Mouse (Mus musculus): Measurements from ENCODE around the gene Lyst. TPM values are rescaled to one million over a fixed set of nuclear protein-coding genes. Genes with fewer than 3 reads are reported as not detected.

The Lyst gene
- polyA plus RNA-seq, 1 experiment = 1.7 TPM

GRCm38 (mm10) chr13:13558251-13558650, 31.9 kb upstream of the Lyst start:
- Histone ChIP-seq H3K79me2 (ENCODE audit: control insufficient read depth, insufficient read depth) (no peaks in the 10 kb centered on the region), H3K36me3 (ENCODE audit: control insufficient read depth, insufficient read depth) (no peaks in the 10 kb centered on the region)
- no peak for TF ChIP-seq USF1 (IDR thresholded peaks at IDR 0.05; ENCODE audit: low read depth)
- TF ChIP-seq MAX (IDR thresholded peaks at IDR 0.05) = no peak
- TF ChIP-seq MYOG (IDR thresholded peaks at IDR 0.05; ENCODE audit: control insufficient read depth, extremely low read depth, insufficient read length) = no peak
- TF ChIP-seq CTCF (IDR thresholded peaks at IDR 0.05; ENCODE audit: control insufficient read depth, insufficient read depth, insufficient read length) = no peak
- TF ChIP-seq CEBPB (IDR thresholded peaks at IDR 0.05; ENCODE audit: low read depth) = no peak
- no peak for TF ChIP-seq FOSL1 (IDR thresholded peaks at IDR 0.05; ENCODE audit: insufficient read depth, low read length, poor library complexity, severe bottlenecking)
- TF ChIP-seq MYOD1 (IDR thresholded peaks at IDR 0.05; ENCODE audit: control insufficient read depth, insufficient read length, low read depth) = no peak

GRCm38 (mm10) chr13:13558900-13559299, 31.3 kb upstream of the Lyst start:
- H3ac ChIP-seq (ENCODE audit: control insufficient read depth, insufficient read length, low read depth) = no peak overlapping the region
- H3K36me3 ChIP-seq (ENCODE audit: control insufficient read depth, insufficient read depth) = no peaks in the 10 kb centered on the region
- TF ChIP-seq USF1 (IDR thresholded peaks at IDR 0.05; ENCODE audit: low read depth) (no peak), CEBPB (IDR thresholded peaks at IDR 0.05; ENCODE audit: low read depth) (no peak), MYOD1 (IDR thresholded peaks at IDR 0.05; ENCODE audit: control insufficient read depth, insufficient read length, low read depth) (no peak), FOSL1 (IDR thresholded peaks at IDR 0.05; ENCODE audit: insufficient read depth, low read length, poor library complexity, severe bottlenecking) (no peak), MAX (IDR thresholded peaks at IDR 0.05) (no peak), MYOG (IDR thresholded peaks at IDR 0.05; ENCODE audit: control insufficient read depth, extremely low read depth, insufficient read length) (no peak), CTCF (IDR thresholded peaks at IDR 0.05; ENCODE audit: control insufficient read depth, insufficient read depth, insufficient read length) (no peak)
- no peaks in the 10 kb centered on the region for H3K79me3 ChIP-seq (ENCODE audit: low read depth)
- H3K79me2 ChIP-seq (ENCODE audit: control insufficient read depth, insufficient read depth) = no peaks in the 10 kb centered on the region
- H3K27me3 ChIP-seq (ENCODE audit: control insufficient read depth, insufficient read depth, insufficient read length) = no peaks in the 10 kb centered on the region
- H3K4me3 ChIP-seq (ENCODE audit: insufficient read depth, poor library complexity, severe bottlenecking) = no peak overlapping the region

More at GRCm38 (mm10) chr13:13558251-13558650, 31.9 kb upstream of the Lyst start:
- Histone ChIP-seq H3K27me3 (ENCODE audit: control insufficient read depth, insufficient read depth, insufficient read length) (no peaks in the 10 kb centered on the region), H3K79me3 (ENCODE audit: low read depth) (no peaks in the 10 kb centered on the region), H3K4me3 (ENCODE audit: insufficient read depth, poor library complexity, severe bottlenecking) (no peak overlapping the region), H3ac (ENCODE audit: control insufficient read depth, insufficient read length, low read depth) (no peak overlapping the region)

- Histone ChIP-seq H3K4me3 (ENCODE audit: insufficient read depth, poor library complexity, severe bottlenecking) (no peak overlapping the region), H3K79me2 (ENCODE audit: control insufficient read depth, insufficient read depth) (no peaks in the 10 kb centered on the region), H3K36me3 (ENCODE audit: control insufficient read depth, insufficient read depth) (no peaks in the 10 kb centered on the region), H3K79me3 (ENCODE audit: low read depth) (no peaks in the 10 kb centered on the region), H3K27me3 (ENCODE audit: control insufficient read depth, insufficient read depth, insufficient read length) (no peaks in the 10 kb centered on the region), H3ac (ENCODE audit: control insufficient read depth, insufficient read length, low read depth) (no peak overlapping the region)
- no peak for TF ChIP-seq FOSL1 (IDR thresholded peaks at IDR 0.05; ENCODE audit: insufficient read depth, low read length, poor library complexity, severe bottlenecking)
- TF ChIP-seq CTCF (IDR thresholded peaks at IDR 0.05; ENCODE audit: control insufficient read depth, insufficient read depth, insufficient read length) = no peak
- TF ChIP-seq CEBPB (IDR thresholded peaks at IDR 0.05; ENCODE audit: low read depth) = no peak
- TF ChIP-seq MYOD1 (IDR thresholded peaks at IDR 0.05; ENCODE audit: control insufficient read depth, insufficient read length, low read depth) = no peak
- TF ChIP-seq USF1 (IDR thresholded peaks at IDR 0.05; ENCODE audit: low read depth) = no peak
- TF ChIP-seq MYOG (IDR thresholded peaks at IDR 0.05; ENCODE audit: control insufficient read depth, extremely low read depth, insufficient read length) = no peak
- TF ChIP-seq MAX (IDR thresholded peaks at IDR 0.05) = no peak
These were observed 27.6 kb upstream of the Lyst start for GRCm38 (mm10) chr13:13562571-13562970.

- TF ChIP-seq MAX (IDR thresholded peaks at IDR 0.05) = no peak
- no peak for TF ChIP-seq MYOD1 (IDR thresholded peaks at IDR 0.05; ENCODE audit: control insufficient read depth, insufficient read length, low read depth)
- TF ChIP-seq FOSL1 (IDR thresholded peaks at IDR 0.05; ENCODE audit: insufficient read depth, low read length, poor library complexity, severe bottlenecking) = no peak
- TF ChIP-seq CEBPB (IDR thresholded peaks at IDR 0.05; ENCODE audit: low read depth) = no peak
- TF ChIP-seq CTCF (IDR thresholded peaks at IDR 0.05; ENCODE audit: control insufficient read depth, insufficient read depth, insufficient read length) = no peak
- TF ChIP-seq USF1 (IDR thresholded peaks at IDR 0.05; ENCODE audit: low read depth) = no peak
- no peak for TF ChIP-seq MYOG (IDR thresholded peaks at IDR 0.05; ENCODE audit: control insufficient read depth, extremely low read depth, insufficient read length)
- no peaks in the 10 kb centered on the region for H3K79me2 ChIP-seq (ENCODE audit: control insufficient read depth, insufficient read depth)
- no peak overlapping the region for H3K4me3 ChIP-seq (ENCODE audit: insufficient read depth, poor library complexity, severe bottlenecking)
- H3K79me3 ChIP-seq (ENCODE audit: low read depth) = no peaks in the 10 kb centered on the region
- no peaks in the 10 kb centered on the region for H3K27me3 ChIP-seq (ENCODE audit: control insufficient read depth, insufficient read depth, insufficient read length)
- H3ac ChIP-seq (ENCODE audit: control insufficient read depth, insufficient read length, low read depth) = no peak overlapping the region
- H3K36me3 ChIP-seq (ENCODE audit: control insufficient read depth, insufficient read depth) = no peaks in the 10 kb centered on the region
These were observed 26.1 kb upstream of the Lyst start for GRCm38 (mm10) chr13:13564116-13564515.

- Histone ChIP-seq H3K79me2 (ENCODE audit: control insufficient read depth, insufficient read depth) (no peaks in the 10 kb centered on the region), H3K4me3 (ENCODE audit: insufficient read depth, poor library complexity, severe bottlenecking) (no peak overlapping the region), H3K79me3 (ENCODE audit: low read depth) (no peaks in the 10 kb centered on the region), H3K36me3 (ENCODE audit: control insufficient read depth, insufficient read depth) (no peaks in the 10 kb centered on the region), H3ac (ENCODE audit: control insufficient read depth, insufficient read length, low read depth) (no peak overlapping the region), H3K27me3 (ENCODE audit: control insufficient read depth, insufficient read depth, insufficient read length) (no peaks in the 10 kb centered on the region)
- TF ChIP-seq MAX (IDR thresholded peaks at IDR 0.05) (no peak), CTCF (IDR thresholded peaks at IDR 0.05; ENCODE audit: control insufficient read depth, insufficient read depth, insufficient read length) (no peak), MYOD1 (IDR thresholded peaks at IDR 0.05; ENCODE audit: control insufficient read depth, insufficient read length, low read depth) (no peak), CEBPB (IDR thresholded peaks at IDR 0.05; ENCODE audit: low read depth) (no peak)
These were observed 25.7 kb upstream of the Lyst start for GRCm38 (mm10) chr13:13564541-13564940.

GRCm38 (mm10) chr13:13567640-13568039, 22.6 kb upstream of the Lyst start:
- TF ChIP-seq MYOG (IDR thresholded peaks at IDR 0.05; ENCODE audit: control insufficient read depth, extremely low read depth, insufficient read length) = no peak
- no peak for TF ChIP-seq FOSL1 (IDR thresholded peaks at IDR 0.05; ENCODE audit: insufficient read depth, low read length, poor library complexity, severe bottlenecking)
- TF ChIP-seq CTCF (IDR thresholded peaks at IDR 0.05; ENCODE audit: control insufficient read depth, insufficient read depth, insufficient read length) = no peak
- TF ChIP-seq USF1 (IDR thresholded peaks at IDR 0.05; ENCODE audit: low read depth) = no peak
- no peak for TF ChIP-seq MYOD1 (IDR thresholded peaks at IDR 0.05; ENCODE audit: control insufficient read depth, insufficient read length, low read depth)
- no peak for TF ChIP-seq MAX (IDR thresholded peaks at IDR 0.05)
- TF ChIP-seq CEBPB (IDR thresholded peaks at IDR 0.05; ENCODE audit: low read depth) = no peak
- H3ac ChIP-seq (ENCODE audit: control insufficient read depth, insufficient read length, low read depth) = no peak overlapping the region
- H3K27me3 ChIP-seq (ENCODE audit: control insufficient read depth, insufficient read depth, insufficient read length) = no peaks in the 10 kb centered on the region
- H3K79me2 ChIP-seq (ENCODE audit: control insufficient read depth, insufficient read depth) = no peaks in the 10 kb centered on the region
- H3K4me3 ChIP-seq (ENCODE audit: insufficient read depth, poor library complexity, severe bottlenecking) = no peak overlapping the region
- H3K79me3 ChIP-seq (ENCODE audit: low read depth) = no peaks in the 10 kb centered on the region
- H3K36me3 ChIP-seq (ENCODE audit: control insufficient read depth, insufficient read depth) = no peaks in the 10 kb centered on the region

Measured in C2C12 (cell line).